Mouse (Mus musculus) G1E (cell line): ENCODE results near the gene Diexf. TPM values are rescaled to one million over a fixed set of nuclear protein-coding genes. Genes with fewer than 3 reads are reported as not detected.

Experiments
- ATAC-seq: 2 replicates; pipeline ENCODE4 v1.8.0; 2016; ENCODE audit warnings: mild to moderate bottlenecking; ENCODE audit not compliant: insufficient number of reproducible peaks, poor library complexity, low FRiP score, severe bottlenecking; ENCODE audit errors: extremely low read depth
- DNase-seq: peaks from one replicate; pipeline ENCODE4 v3.0.0; 2012; ENCODE audit warnings: low spot score
- H3K27me3 ChIP-seq: 2 replicates; pipeline ENCODE4 v1.6.1; 2012; ENCODE audit warnings: mild to moderate bottlenecking, low read length, inconsistent platforms; ENCODE audit not compliant: insufficient read depth
- H3K36me3 ChIP-seq: replicated peaks from 2 replicates; pipeline ENCODE3; 2012; ENCODE audit warnings: mild to moderate bottlenecking, inconsistent platforms
- H3K4me1 ChIP-seq: 2 replicates; pipeline ENCODE4 v1.6.1; 2012; ENCODE audit warnings: low read depth, low read length, inconsistent platforms, mixed read lengths; ENCODE audit not compliant: insufficient read depth
- H3K4me3 ChIP-seq: 2 replicates; pipeline ENCODE4 v1.5.1; 2012; ENCODE audit warnings: low read depth, mild to moderate bottlenecking, inconsistent platforms, low read length, moderate library complexity, mixed read lengths
- H3K9me3 ChIP-seq: replicated peaks from 2 replicates; pipeline ENCODE4 v1.6.1; 2012; ENCODE audit warnings: inconsistent platforms
- CTCF ChIP-seq: IDR thresholded peaks from 2 replicates; pipeline ENCODE4 v1.5.1; 2012; ENCODE audit warnings: low read depth, low read length, inconsistent platforms, mixed read lengths
- GATA1 ChIP-seq: IDR thresholded peaks from 2 replicates; pipeline ENCODE4 v1.6.1; 2012; ENCODE audit warnings: borderline replicate concordance, low read length, inconsistent platforms, mixed read lengths
- GATA2 ChIP-seq: IDR thresholded peaks from 2 replicates; pipeline ENCODE4 v1.6.1; 2012; ENCODE audit warnings: low read depth, low read length, inconsistent platforms, borderline replicate concordance
- POLR2AphosphoS5 ChIP-seq: IDR thresholded peaks from 2 replicates; pipeline ENCODE4 v1.6.1; 2012; ENCODE audit warnings: low read depth, low read length, inconsistent platforms; ENCODE audit not compliant: insufficient replicate concordance
- TAL1 ChIP-seq: conservative IDR thresholded peaks from 2 replicates; pipeline ENCODE4 v1.6.1; 2012; ENCODE audit warnings: low read depth, low read length, inconsistent platforms, mixed read lengths
- polyA plus RNA-seq: library from polyadenylated mRNA; stranded (reverse); fragments of >175 nt; gene quantifications from 2 replicates; pipeline ENCODE4 v1.2.3, GENCODE M21; 2012
- total RNA-seq, 2 experiments: library from RNA; stranded (forward) in 1 of 2; stranded (reverse) in 1 of 2; fragments of 200-1000 nt in 1 of 2; fragments of >200 nt in 1 of 2; fragmentation: Nextera tagmentation in 1 of 2; gene quantifications; 2 replicates each; pipeline ENCODE4 v1.2.3; 2014 to 2017

Gene Diexf
- total and polyA plus RNA-seq, 3 experiments, result 3.4 to 28.0 (median 13.2) TPM

DNA sequence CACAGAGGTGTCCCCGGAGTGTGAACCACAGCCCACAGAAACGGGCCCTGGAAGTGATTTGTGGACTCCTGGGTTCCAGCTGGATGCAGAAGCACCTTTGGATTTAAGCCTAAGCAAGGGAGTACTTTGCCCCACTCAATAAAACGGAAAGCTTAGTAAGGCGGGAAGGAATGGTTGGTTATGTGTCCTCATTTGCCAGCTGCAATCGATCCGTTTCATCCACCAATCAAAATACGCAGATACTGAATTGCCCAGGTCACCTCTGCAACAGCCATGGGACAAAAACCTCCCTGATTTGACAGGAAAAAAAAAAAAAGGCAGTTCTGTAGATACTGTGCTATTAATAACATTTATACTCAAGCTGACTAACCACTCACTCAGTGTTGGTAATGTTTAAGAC is 47.0 kb downstream of the Diexf start:
- TF ChIP-seq GATA2, result no peak
- no peak for TF ChIP-seq GATA1
- Histone ChIP-seq H3K4me3 (no peak overlapping the region), H3K9me3 (no peaks in the 10 kb centered on the region), H3K4me1 (no peaks in the 10 kb centered on the region), H3K27me3 (peaks cover 7% of the 10 kb centered on the region; the same call in 1 of the 2 replicates), H3K36me3 (no peaks in the 10 kb centered on the region)
- no peak for ATAC-seq
- no peak for DNase-seq

DNA sequence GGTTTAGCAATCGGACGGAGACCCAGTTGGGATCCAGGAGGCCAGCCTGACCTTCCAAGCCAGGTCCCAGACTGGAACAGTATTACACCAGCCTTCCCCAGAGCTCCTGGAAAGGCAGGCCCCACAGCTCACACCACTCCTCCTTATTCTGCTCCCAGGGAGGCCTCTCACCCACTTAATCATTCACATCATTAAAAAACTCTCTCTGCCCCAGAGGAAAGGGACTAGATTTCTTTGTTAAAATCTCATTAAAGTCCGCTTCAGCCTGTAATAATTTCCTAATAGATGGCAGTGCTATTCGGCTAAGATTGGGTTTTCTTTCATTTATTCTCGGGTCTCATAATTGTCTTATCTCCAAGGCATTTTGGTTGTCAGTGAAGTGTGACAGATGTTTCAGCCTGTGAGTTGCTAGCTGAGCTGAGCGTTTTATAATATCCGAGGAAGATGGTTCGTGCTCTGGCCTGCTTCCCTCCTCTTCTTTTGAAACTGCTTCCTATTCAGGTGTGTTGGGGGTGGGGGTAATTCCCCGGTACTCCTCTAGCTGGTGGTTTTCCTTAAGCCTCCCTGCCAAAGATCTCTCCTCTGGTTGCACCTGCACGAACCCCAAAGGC is 47.7 kb downstream of the Diexf start:
- Histone ChIP-seq H3K27me3 (peaks cover 7% of the 10 kb centered on the region; the same call in 1 of the 2 replicates), H3K4me1 (no peaks in the 10 kb centered on the region), H3K4me3 (no peak overlapping the region), H3K36me3 (no peaks in the 10 kb centered on the region), H3K9me3 (no peaks in the 10 kb centered on the region)
- DNase-seq (no peak), ATAC-seq (no peak)
- TF ChIP-seq POLR2AphosphoS5, result no peak
- TF ChIP-seq CTCF, result no peak
- no peak for TF ChIP-seq GATA2
- no peak for TF ChIP-seq TAL1
- TF ChIP-seq GATA1, result no peak

DNA sequence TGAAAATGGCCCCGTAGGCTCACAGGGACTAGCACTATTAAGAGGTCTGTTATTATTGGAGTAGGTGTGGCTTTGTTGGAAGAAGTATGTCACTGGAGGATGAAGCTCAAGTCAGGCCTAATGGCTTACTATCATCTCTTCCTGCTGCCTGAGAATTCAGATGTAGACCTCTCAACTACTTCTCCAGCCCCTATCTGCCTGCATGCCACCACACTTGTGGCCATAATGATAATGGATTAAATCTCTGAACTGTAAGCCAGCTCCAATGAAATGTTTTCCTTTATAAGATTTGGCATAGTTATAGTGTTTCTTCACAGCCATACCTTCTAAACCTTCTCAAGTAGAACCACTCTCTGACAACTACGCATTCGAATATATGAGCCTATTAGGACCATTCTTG is 67.5 kb downstream of the Diexf start:
- H3K4me1 ChIP-seq, result no peaks in the 10 kb centered on the region
- no peaks in the 10 kb centered on the region for H3K9me3 ChIP-seq
- H3K4me3 ChIP-seq, result no peak overlapping the region

DNA sequence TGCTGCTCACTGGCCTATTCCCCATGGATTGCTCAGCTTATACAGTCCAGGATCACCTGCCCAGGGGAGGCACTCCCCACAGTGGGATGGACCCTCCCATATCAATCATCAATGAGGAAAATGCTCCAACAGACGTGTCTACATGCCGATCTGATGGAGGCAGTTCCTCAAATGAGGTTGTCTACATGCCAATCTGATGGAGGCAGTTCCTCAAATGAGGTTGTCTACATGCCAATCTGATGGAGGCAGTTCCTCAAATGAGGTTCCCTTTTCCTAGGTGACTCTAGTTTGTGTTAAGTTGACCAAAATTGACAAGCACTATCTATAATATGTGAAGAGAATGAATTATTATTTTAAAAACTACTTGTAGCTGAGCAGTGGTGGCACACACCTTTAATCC is 69.9 kb downstream of the Diexf start:
- ATAC-seq (peak; percentile 45; the same call in 1 of the 2 replicates), DNase-seq (no peak)
- no peaks in the 10 kb centered on the region for H3K27me3 ChIP-seq
- no peaks in the 10 kb centered on the region for H3K36me3 ChIP-seq
- H3K4me1 ChIP-seq, result no peaks in the 10 kb centered on the region
- H3K4me3 ChIP-seq, result no peak overlapping the region
- no peaks in the 10 kb centered on the region for H3K9me3 ChIP-seq
- TF ChIP-seq POLR2AphosphoS5 (no peak), GATA1 (no peak), GATA2 (no peak), TAL1 (no peak), CTCF (no peak)

More for the DNA sequence above, 67.5 kb downstream of the Diexf start:
- no peaks in the 10 kb centered on the region for H3K36me3 ChIP-seq
- TF ChIP-seq CTCF (no peak), GATA2 (no peak), GATA1 (no peak), POLR2AphosphoS5 (no peak), TAL1 (no peak)
- DNase-seq (no peak), ATAC-seq (no peak)
- no peaks in the 10 kb centered on the region for H3K27me3 ChIP-seq

DNA sequence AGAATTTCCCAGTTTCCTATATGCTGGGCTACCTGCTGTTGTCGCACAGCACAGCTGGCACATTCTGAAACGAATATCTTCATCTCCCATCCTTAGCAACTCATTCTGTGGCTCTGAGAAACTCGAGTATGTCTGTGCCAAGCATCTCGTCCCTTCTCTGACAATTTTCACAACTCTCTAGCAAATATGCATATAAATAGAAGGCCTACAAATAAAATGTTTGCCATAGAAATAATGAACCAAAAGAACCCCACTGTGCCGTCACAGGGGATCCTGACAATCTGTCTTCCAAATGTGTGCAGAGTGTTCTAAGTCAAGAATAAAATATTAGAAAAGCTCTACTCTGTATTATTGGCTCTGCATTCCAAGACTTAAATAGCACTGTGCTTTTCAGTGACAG is 70.5 kb downstream of the Diexf start:
- ATAC-seq (no peak), DNase-seq (no peak)

DNA sequence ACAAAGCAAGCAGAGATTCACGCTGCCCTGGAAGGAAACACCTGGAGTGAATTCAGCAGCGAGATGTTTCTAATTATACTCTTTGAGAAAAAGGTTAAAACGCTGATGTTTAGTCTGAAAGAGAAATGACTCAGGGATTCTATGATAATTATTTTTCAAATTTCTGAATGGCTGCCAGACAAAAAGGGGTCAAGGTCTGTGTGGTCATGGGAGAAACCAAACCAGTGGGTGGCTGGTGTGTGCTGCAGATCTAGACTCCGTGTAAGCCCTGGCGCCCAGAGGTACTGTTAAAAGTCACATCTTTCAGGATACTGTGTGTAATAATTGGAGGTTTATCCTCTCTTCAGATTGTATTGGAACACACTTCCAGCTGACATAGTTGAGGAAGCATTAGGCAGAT is 75.7 kb downstream of the Diexf start:
- ATAC-seq, result no peak
- no peak for TF ChIP-seq CTCF
- TF ChIP-seq TAL1, result no peak
- no peak for TF ChIP-seq GATA1
- no peak for TF ChIP-seq POLR2AphosphoS5
- no peak for TF ChIP-seq GATA2
- H3K4me1 ChIP-seq, result no peaks in the 10 kb centered on the region

More for the DNA sequence above, 70.5 kb downstream of the Diexf start:
- no peaks in the 10 kb centered on the region for H3K9me3 ChIP-seq
- H3K36me3 ChIP-seq, result no peaks in the 10 kb centered on the region
- H3K4me3 ChIP-seq, result no peak overlapping the region
- H3K4me1 ChIP-seq, result no peaks in the 10 kb centered on the region
- no peak for TF ChIP-seq POLR2AphosphoS5
- no peak for TF ChIP-seq TAL1
- TF ChIP-seq GATA1, result no peak
- no peak for TF ChIP-seq GATA2
- TF ChIP-seq CTCF, result no peak
- H3K27me3 ChIP-seq, result no peaks in the 10 kb centered on the region

DNA sequence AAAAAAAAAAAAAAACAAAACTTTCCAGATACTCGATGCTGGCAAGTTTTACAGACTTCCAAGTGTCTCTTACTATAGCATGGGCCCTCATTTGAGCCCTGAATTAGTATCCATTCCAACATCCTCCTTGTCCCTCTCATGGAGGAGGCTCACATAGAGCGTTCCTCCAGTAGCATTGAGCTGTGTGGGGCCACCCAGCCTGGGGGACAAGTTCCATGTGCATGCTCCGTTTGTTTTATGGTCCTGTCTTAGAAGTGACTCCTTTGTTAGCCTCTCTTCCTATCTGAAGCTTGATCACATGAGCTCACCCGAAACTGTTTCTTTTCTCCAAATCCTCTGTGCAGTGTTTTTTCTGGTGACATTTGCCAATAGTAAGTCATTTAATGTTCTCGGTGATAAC is 77.0 kb downstream of the Diexf start:
- Histone ChIP-seq H3K27me3 (no peaks in the 10 kb centered on the region), H3K9me3 (no peaks in the 10 kb centered on the region), H3K36me3 (no peaks in the 10 kb centered on the region), H3K4me1 (no peaks in the 10 kb centered on the region), H3K4me3 (no peak overlapping the region)
- TF ChIP-seq POLR2AphosphoS5, result no peak
- TF ChIP-seq GATA1, result no peak
- TF ChIP-seq TAL1, result no peak
- no peak for TF ChIP-seq GATA2
- no peak for TF ChIP-seq CTCF
- ATAC-seq, result no peak
- DNase-seq, result no peak

More for the DNA sequence above, 75.7 kb downstream of the Diexf start:
- Histone ChIP-seq H3K36me3 (no peaks in the 10 kb centered on the region), H3K9me3 (no peaks in the 10 kb centered on the region), H3K4me3 (no peak overlapping the region), H3K27me3 (no peaks in the 10 kb centered on the region)
- DNase-seq, result no peak
